Mouse (Mus musculus) Patski (cell line): ENCODE measurements around the gene Coro1a. TPM values are rescaled to one million over a fixed set of nuclear protein-coding genes. Genes with fewer than 3 reads are reported as not detected.

ENCODE experiments used
- ATAC-seq: fragments of 100-300 bp; one replicate; pipeline ENCODE4 v1.8.0; 2021
- CTCF ChIA-PET: fragments of 350-600 bp; sonication (Branson Sonifier 250); formaldehyde crosslinking; loops from one replicate; lab custom pipeline; 2022; ENCODE audit warnings: inconsistent platforms; lab: Charles Lee
- POLR2A ChIA-PET: fragments of 350-600 bp; sonication (Branson Sonifier 250); formaldehyde crosslinking; loops from one replicate; lab custom pipeline; 2022; ENCODE audit warnings: antibody characterized with exemption, inconsistent platforms; lab: Charles Lee
- DNase-seq: peaks from one replicate; pipeline ENCODE4 v3.0.0-alpha.2; 2011; ENCODE audit warnings: low read depth, low spot score
- H3K27me3 ChIP-seq: fragments of 371-371 bp; one replicate; pipeline ENCODE4 v1.5.1; 2021
- CTCF ChIP-seq: fragments of 100-300 bp; IDR thresholded peaks from one replicate; pipeline ENCODE4 v1.5.1; 2021
- in situ Hi-C: fragments of 300-500 bp; cut with MboI; formaldehyde crosslinking; loops from 3 replicates; pipeline ENCODE4 v1.11.1; 2018; ENCODE audit warnings: low pct_unique_long_range_greater_than_20kb, mixed read lengths
- polyA plus RNA-seq: library from polyadenylated mRNA; unstranded; gene quantifications from one replicate; pipeline ENCODE4 v1.2.3, GENCODE M21; 2021

The Coro1a gene
- polyA plus RNA-seq, 1 experiment from 2014 or later: 1.3 TPM

GRCm38 (mm10) chr7:126697838-126698237, 9.7 kb downstream of the Coro1a start:
- no peak for DNase-seq
- ChIA-PET POLR2A (no interaction called here), CTCF (no interaction called here)
- no peak for TF ChIP-seq CTCF
- in situ Hi-C loops: no loop called here
- no peaks in the 10 kb centered on the region for H3K27me3 ChIP-seq
- no peak for ATAC-seq

- ChIA-PET CTCF (interaction anchor here (1.2 kb wide), 1 partner anchor 42 kb away, joined by 3 read pairs; no protein-coding TSS in a partner anchor), POLR2A (interaction anchor here (0.6 kb wide), 1 partner anchor 55 kb away, joined by 3 read pairs; no protein-coding TSS in a partner anchor)
- no peak for TF ChIP-seq CTCF
- no peaks in the 10 kb centered on the region for H3K27me3 ChIP-seq
- in situ Hi-C loops: no loop called here
- DNase-seq: no peak
- no peak for ATAC-seq
Observed at GRCm38 (mm10) chr7:126696886-126697285, 10.7 kb downstream of the Coro1a start.

- no peak for TF ChIP-seq CTCF
- in situ Hi-C loops: no loop called here
- ChIA-PET POLR2A (no interaction called here), CTCF (interaction anchor here (1.2 kb wide), 1 partner anchor 41 kb away, joined by 3 read pairs; no protein-coding TSS in a partner anchor)
- ATAC-seq (no peak), DNase-seq (no peak)
- no peaks in the 10 kb centered on the region for H3K27me3 ChIP-seq
Observed at GRCm38 (mm10) chr7:126696303-126696702, 11.3 kb downstream of the Coro1a start.

- peak; percentile 87 for DNase-seq
- ATAC-seq: peak; percentile 92
- TF ChIP-seq CTCF: no peak
- no peaks in the 10 kb centered on the region for H3K27me3 ChIP-seq
- in situ Hi-C loops: no loop called here
- ChIA-PET CTCF (no interaction called here), POLR2A (no interaction called here)
Observed at GRCm38 (mm10) chr7:126695631-126696207, 11.9 kb downstream of the Coro1a start, which contains the start of gene Slx1b. Slx1b (minus strand) TSS chr7:126695784.

GRCm38 (mm10) chr7:126695210-126695611, 12.4 kb downstream of the Coro1a start, which contains the start of gene Bola2:
Bola2 (plus strand) TSS chr7:126695401.
- TF ChIP-seq CTCF: no peak
- in situ Hi-C loops: no loop called here
- ChIA-PET CTCF (interaction anchor here (1.0 kb wide), 1 partner anchor 11 kb away, joined by 3 read pairs; no protein-coding TSS in a partner anchor), POLR2A (no interaction called here)
- peak; percentile 33 for ATAC-seq
- no peaks in the 10 kb centered on the region for H3K27me3 ChIP-seq
- DNase-seq: no peak

- in situ Hi-C loops: loop anchor here (5.0 kb wide), 2 partner anchors 52 to 117 kb away; no protein-coding TSS in a partner anchor
- no peak for TF ChIP-seq CTCF
Observed at GRCm38 (mm10) chr7:126694441-126695051, 13.0 kb downstream of the Coro1a start.

GRCm38 (mm10) chr7:126693781-126694180, 13.8 kb downstream of the Coro1a start:
- H3K27me3 ChIP-seq: no peaks in the 10 kb centered on the region
- no peak for TF ChIP-seq CTCF
- in situ Hi-C loops: loop anchor here (5.0 kb wide), 2 partner anchors 51 to 116 kb away; no protein-coding TSS in a partner anchor
- DNase-seq (no peak), ATAC-seq (no peak)
- CTCF ChIA-PET: interaction anchor here (0.6 to 3.0 kb wide), 19 partner anchors 12 to 174 kb away, joined by 3 to 12 read pairs (median 4); partner anchors contain the start of gene Cln3
- POLR2A ChIA-PET: interaction anchor here (1.0 kb wide), 1 partner anchor 29 kb away, joined by 3 read pairs; no protein-coding TSS in a partner anchor

More at GRCm38 (mm10) chr7:126694441-126695051, 13.0 kb downstream of the Coro1a start:
- DNase-seq (no peak), ATAC-seq (no peak)
- no peaks in the 10 kb centered on the region for H3K27me3 ChIP-seq
- ChIA-PET POLR2A (no interaction called here), CTCF (interaction anchor here (0.6 to 1.7 kb wide), 5 partner anchors 12 to 161 kb away, joined by 3 to 12 read pairs (median 3); no protein-coding TSS in a partner anchor)

- DNase-seq: peak; percentile 60
- ATAC-seq: no peak
- in situ Hi-C loops: loop anchor here (5.0 kb wide), 2 partner anchors 51 to 116 kb away; no protein-coding TSS in a partner anchor
- TF ChIP-seq CTCF: no peak
- CTCF ChIA-PET: interaction anchor here (0.6 to 3.0 kb wide), 20 partner anchors 10 to 174 kb away, joined by 3 to 12 read pairs (median 4); partner anchors contain the start of gene Cln3
- POLR2A ChIA-PET: interaction anchor here (1.0 kb wide), 1 partner anchor 28 kb away, joined by 3 read pairs; no protein-coding TSS in a partner anchor
- no peaks in the 10 kb centered on the region for H3K27me3 ChIP-seq
Observed at GRCm38 (mm10) chr7:126693256-126693655, 14.3 kb downstream of the Coro1a start.

GRCm38 (mm10) chr7:126692426-126692825, 15.2 kb downstream of the Coro1a start:
- in situ Hi-C loops: loop anchor here (5.0 kb wide), 2 partner anchors 50 to 115 kb away; no protein-coding TSS in a partner anchor
- TF ChIP-seq CTCF: no peak
- ChIA-PET POLR2A (no interaction called here), CTCF (interaction anchor here (0.8 to 3.0 kb wide), 13 partner anchors 10 to 173 kb away, joined by 3 to 12 read pairs (median 4); partner anchors contain the start of gene Cln3)
- DNase-seq: no peak
- no peaks in the 10 kb centered on the region for H3K27me3 ChIP-seq
- ATAC-seq: no peak

GRCm38 (mm10) chr7:126691676-126692075, 15.9 kb downstream of the Coro1a start:
- ChIA-PET POLR2A (no interaction called here), CTCF (interaction anchor here (1.5 to 3.0 kb wide), 2 partner anchors 14 to 27 kb away, joined by 3 to 12 read pairs; no protein-coding TSS in a partner anchor)
- DNase-seq: no peak
- ATAC-seq: no peak
- in situ Hi-C loops: loop anchor here (5.0 kb wide), 2 partner anchors 49 to 114 kb away; no protein-coding TSS in a partner anchor
- H3K27me3 ChIP-seq: no peaks in the 10 kb centered on the region
- TF ChIP-seq CTCF: no peak
